Mouse (Mus musculus): Measurements from ENCODE around the gene 4933402D24Rik.

Gene 4933402D24Rik

GRCm38 (mm10) chr1:63769167-63769566 is at the start of gene 4933402D24Rik:
Gene 4933402D24Rik (minus strand): TSS chr1:63769267.
- DNase-seq (ENCODE audit: low read depth, low spot score), result no peak

GRCm38 (mm10) chr1:63808584-63808983 is 39.5 kb upstream of the 4933402D24Rik start:
- DNase-seq (ENCODE audit: low read depth, low spot score), result no peak

- DNase-seq (ENCODE audit: low read depth, low spot score), result peak; percentile 36
Measured at GRCm38 (mm10) chr1:63805095-63805494, 36.0 kb upstream of the 4933402D24Rik start.

- DNase-seq (ENCODE audit: low read depth, low spot score), result no peak
Measured at GRCm38 (mm10) chr1:63794326-63794725, 25.3 kb upstream of the 4933402D24Rik start.

- DNase-seq (ENCODE audit: low read depth, low spot score), result no peak
Measured at GRCm38 (mm10) chr1:63776902-63777630, 8.0 kb upstream of the 4933402D24Rik start.

GRCm38 (mm10) chr1:63776396-63776795 is 7.3 kb upstream of the 4933402D24Rik start:
- no peak for DNase-seq (ENCODE audit: low read depth, low spot score)

GRCm38 (mm10) chr1:63770309-63770708 is 1.2 kb upstream of the 4933402D24Rik start:
- DNase-seq (ENCODE audit: low read depth, low spot score), result peak; percentile 89

- peak; percentile 70 for DNase-seq (ENCODE audit: low read depth, low spot score)
Measured at GRCm38 (mm10) chr1:63768112-63768511, 955 bp downstream of the 4933402D24Rik start.

GRCm38 (mm10) chr1:63764395-63764794 is 4.7 kb downstream of the 4933402D24Rik start:
- peak; percentile 23 for DNase-seq (ENCODE audit: low read depth, low spot score)

GRCm38 (mm10) chr1:63763881-63764386 is 5.1 kb downstream of the 4933402D24Rik start:
- peak; percentile 50 for DNase-seq (ENCODE audit: low read depth, low spot score)

GRCm38 (mm10) chr1:63763212-63763694 is 5.8 kb downstream of the 4933402D24Rik start:
- DNase-seq (ENCODE audit: low read depth, low spot score), result peak; percentile 87

GRCm38 (mm10) chr1:63756005-63756404 is 13.1 kb downstream of the 4933402D24Rik start:
- peak; percentile 16 for DNase-seq (ENCODE audit: low read depth, low spot score)

- DNase-seq (ENCODE audit: low read depth, low spot score), result peak; percentile 98
Measured at GRCm38 (mm10) chr1:63730240-63730771, 38.8 kb downstream of the 4933402D24Rik start, which contains the start of the genes Mdh1b and Fastkd2. Gene Mdh1b (minus strand): TSS chr1:63730318. Gene Fastkd2 (plus strand): TSS chr1:63730614.

- peak; percentile 6 for DNase-seq (ENCODE audit: low read depth, low spot score)
Measured at GRCm38 (mm10) chr1:63729796-63730195, 39.3 kb downstream of the 4933402D24Rik start.

- peak; percentile 75 for DNase-seq (ENCODE audit: low read depth, low spot score)
Measured at GRCm38 (mm10) chr1:63720161-63720560, 48.9 kb downstream of the 4933402D24Rik start.

GRCm38 (mm10) chr1:63708876-63709275 is 60.2 kb downstream of the 4933402D24Rik start:
- no peak for DNase-seq (ENCODE audit: low read depth, low spot score)

- DNase-seq (ENCODE audit: low read depth, low spot score), result peak; percentile 20
Measured at GRCm38 (mm10) chr1:63705733-63706132, 63.3 kb downstream of the 4933402D24Rik start.

All from brain, adult 2 months (tissue).